In the genomic region with DNA sequence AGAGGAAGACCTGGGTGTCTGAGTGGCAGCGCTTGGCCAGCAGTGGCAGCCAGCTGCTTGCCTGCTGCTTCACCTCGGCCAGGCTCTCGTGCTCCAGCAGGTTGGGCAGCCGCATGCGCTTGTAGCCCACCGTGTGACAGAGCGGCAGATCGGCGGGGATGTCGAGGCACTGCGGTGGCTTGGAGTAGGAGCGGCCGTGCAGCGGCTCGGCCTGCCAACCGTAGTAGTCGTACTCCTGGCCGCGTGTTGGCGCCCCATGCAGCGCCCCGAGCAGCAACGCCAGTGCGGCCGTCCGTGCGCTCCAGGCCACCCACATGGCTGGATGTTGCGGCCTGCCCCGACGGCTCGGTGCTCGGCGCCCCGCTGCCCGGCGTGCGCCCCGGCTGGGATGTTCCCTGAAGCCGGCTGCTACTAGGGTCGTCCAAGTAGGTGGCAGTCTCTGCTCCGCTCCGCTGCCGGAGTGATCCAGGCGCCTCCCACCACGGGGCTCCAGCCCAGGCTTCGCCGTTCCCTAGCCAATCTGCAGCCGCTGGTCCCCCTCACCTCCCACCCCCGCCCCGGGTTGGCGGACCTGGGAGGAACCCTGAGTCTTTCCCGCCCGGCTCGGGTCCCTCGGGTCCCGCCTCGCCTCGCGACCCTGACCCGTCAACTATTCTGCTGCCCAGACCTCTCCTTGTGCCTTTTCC, we compare ENCODE assay signal across 9 mouse cellular contexts. TPM values are rescaled to one million over a fixed set of nuclear protein-coding genes. Genes with fewer than 3 reads are reported as not detected.
DNase-seq lines count a peak whose midpoint lies in the region; ATAC-seq and TF ChIP-seq lines count a peak whose summit lies in the region.
"Had no signal": no experiment of that assay in that cellular context is flagged by ENCODE, and none has a peak within 500 bp of the region (broad histone marks: within the 10 kb centered on the region; RNA-seq: fewer than 3 reads in every experiment).

A gene (minus strand): TSS at position 557 of the 686 bp plus-strand sequence.

- no peaks in the 10 kb centered on the region for H3K4me1 ChIP-seq in kidney, embryonic 14.5 days (ENCODE audit: control insufficient read depth, insufficient read depth, low read length)
- H3K4me1 ChIP-seq in embryonic facial prominence, embryonic 10.5 days, result peaks cover 31% of the 10 kb centered on the region
- peaks cover 6% of the 10 kb centered on the region for H3K4me1 ChIP-seq in hindbrain, embryonic 11.5 days (replicated peaks; ENCODE audit: control insufficient read depth, insufficient read depth, low read length)
- H3K4me1 ChIP-seq in midbrain, postnatal 0 days (ENCODE audit: insufficient read depth, low read length), result no peaks in the 10 kb centered on the region

- WGBS in kidney, embryonic 14.5 days, result under 1% methylated on average over 56 of the region's 60 CpGs
- WGBS in embryonic facial prominence, embryonic 10.5 days, result 1% methylated on average over 60 of the region's 60 CpGs
- WGBS in hindbrain, embryonic 11.5 days, result under 1% methylated on average over 59 of the region's 60 CpGs
- WGBS in midbrain, postnatal 0 days, result under 1% methylated on average over 60 of the region's 60 CpGs

- peaks cover 64% of the 10 kb centered on the region for H3K27me3 ChIP-seq in kidney, embryonic 14.5 days (ENCODE audit: control insufficient read depth, insufficient read depth, low read length)
- peaks cover 91% of the 10 kb centered on the region for H3K27me3 ChIP-seq in embryonic facial prominence, embryonic 10.5 days (replicated peaks; ENCODE audit: low read depth, poor library complexity, severe bottlenecking)
- H3K27me3 ChIP-seq in hindbrain, embryonic 11.5 days (ENCODE audit: control insufficient read depth, insufficient read depth, low read length), result peaks cover 52% of the 10 kb centered on the region
- peaks cover 57% of the 10 kb centered on the region for H3K27me3 ChIP-seq in midbrain, postnatal 0 days (ENCODE audit: insufficient read depth, low read length)

- H3K36me3 ChIP-seq in kidney, embryonic 14.5 days (ENCODE audit: control insufficient read depth, insufficient read depth, low read length), result no peaks in the 10 kb centered on the region
- H3K36me3 ChIP-seq in embryonic facial prominence, embryonic 10.5 days (replicated peaks), result no peaks in the 10 kb centered on the region
- H3K36me3 ChIP-seq in hindbrain, embryonic 11.5 days (ENCODE audit: control insufficient read depth, insufficient read depth, low read length), result no peaks in the 10 kb centered on the region
- H3K36me3 ChIP-seq in midbrain, postnatal 0 days (ENCODE audit: insufficient read depth, low read length), result no peaks in the 10 kb centered on the region

- H3K4me2 ChIP-seq in kidney, embryonic 14.5 days (replicated peaks; ENCODE audit: low read depth, low read length), result peak within 1 kb of the TSS; percentile 38
- H3K4me2 ChIP-seq in hindbrain, embryonic 11.5 days (replicated peaks; ENCODE audit: low read depth, low read length), result peak within 1 kb of the TSS; percentile 34
- peak within 1 kb of the TSS; percentile 46 for H3K4me2 ChIP-seq in midbrain, postnatal 0 days (ENCODE audit: low read depth, low read length, poor library complexity, severe bottlenecking)

- H3K27ac ChIP-seq in kidney, embryonic 14.5 days (ENCODE audit: low read depth, low read length), result no peak within 1 kb of the TSS
- no peak within 1 kb of the TSS for H3K27ac ChIP-seq in embryonic facial prominence, embryonic 10.5 days (replicated peaks)
- H3K27ac ChIP-seq in hindbrain, embryonic 11.5 days (ENCODE audit: low read depth, low read length), result no peak within 1 kb of the TSS
- no peak within 1 kb of the TSS for H3K27ac ChIP-seq in midbrain, postnatal 0 days (ENCODE audit: low read depth, low read length)

- peak within 1 kb of the TSS; percentile 29 for H3K4me3 ChIP-seq in kidney, embryonic 14.5 days (ENCODE audit: low read length)
- peak within 1 kb of the TSS; percentile 51 for H3K4me3 ChIP-seq in embryonic facial prominence, embryonic 10.5 days
- H3K4me3 ChIP-seq in hindbrain, embryonic 11.5 days (ENCODE audit: low read depth, low read length), result peak within 1 kb of the TSS; percentile 16
- peak within 1 kb of the TSS; percentile 29 for H3K4me3 ChIP-seq in midbrain, postnatal 0 days (ENCODE audit: low read depth, low read length)

- DNase-seq in kidney, adult 11 months, result no peak
- peak; percentile 65 for DNase-seq in embryonic facial prominence, embryonic 10.5 days (ENCODE audit: low spot score)
- peak; percentile 47 for DNase-seq in hindbrain, embryonic 11.5 days (ENCODE audit: low spot score)
- no peak for DNase-seq in midbrain, postnatal 0 days (ENCODE audit: low spot score)
- no peak for DNase-seq in frontal cortex, postnatal 10 days (ENCODE audit: low spot score in 2 of 2)
- DNase-seq in MN1 (ENCODE audit: low spot score), result no peak

- ATAC-seq in kidney, embryonic 14.5 days (ENCODE audit: low FRiP score, low TSS enrichment), result peak; percentile 48; the same call in 1 of the 2 replicates
- ATAC-seq in hindbrain, embryonic 11.5 days (ENCODE audit: low FRiP score), result 0 out of 2 replicates have a peak, but pooled peaks have one; percentile 25
- no peak for ATAC-seq in midbrain, postnatal 0 days (ENCODE audit: low FRiP score)
- ATAC-seq in CD4-positive, CD25-positive, alpha-beta regulatory T cell, adult 4 months, result no peak

- no peaks in the 10 kb centered on the region for H3K9me3 ChIP-seq in kidney, embryonic 14.5 days (ENCODE audit: control insufficient read depth, low read length)
- H3K9me3 ChIP-seq in embryonic facial prominence, embryonic 10.5 days, result 0 out of 2 replicates have a peak, but pooled peaks cover 4% of the 10 kb centered on the region
- H3K9me3 ChIP-seq in hindbrain, embryonic 11.5 days (ENCODE audit: control insufficient read depth, low read length), result no peaks in the 10 kb centered on the region
- H3K9me3 ChIP-seq in midbrain, postnatal 0 days (ENCODE audit: low read length), result no peaks in the 10 kb centered on the region

- no peak within 1 kb of the TSS for H3K9ac ChIP-seq in kidney, embryonic 14.5 days (ENCODE audit: low read depth, low read length)
- H3K9ac ChIP-seq in hindbrain, embryonic 11.5 days (ENCODE audit: low read depth, low read length), result no peak within 1 kb of the TSS; the same call in 1 of the 2 replicates
- peak within 1 kb of the TSS; percentile 19; the same call in 1 of the 2 replicates for H3K9ac ChIP-seq in midbrain, postnatal 0 days (replicated peaks; ENCODE audit: low read length, poor library complexity, severe bottlenecking)

- TF ChIP-seq CTCF in midbrain, postnatal 0 days (IDR thresholded peaks at IDR 0.05), result no peak

RNA-seq across cellular contexts. Expression of the gene that starts here (rescaled TPM):
- polyA plus RNA-seq in kidney, embryonic 14.5 days (2014; fragmentation: Nextera tagmentation; extraction: Ambion mirVana), result 0.53 and 0.91 TPM in 2 replicates
- 0.58 and 0.72 TPM in 2 replicates for polyA plus RNA-seq in embryonic facial prominence, embryonic 10.5 days (2016; fragmentation: Nextera tagmentation; extraction: Ambion mirVana)
- polyA plus RNA-seq in hindbrain, embryonic 11.5 days (2014; fragmentation: Nextera tagmentation; extraction: Ambion mirVana), result 0.80 and 0.85 TPM in 2 replicates
- 1.6 and 3.8 TPM in 2 replicates for total RNA-seq in midbrain, postnatal 0 days (2014; rRNA removed)
- polyA plus RNA-seq in midbrain, postnatal 0 days (2015; fragmentation: Nextera tagmentation; extraction: Ambion mirVana), result 2.7 and 2.8 TPM in 2 replicates
- polyA plus RNA-seq in CD4-positive, CD25-positive, alpha-beta regulatory T cell, adult 4 months (2017; shearing (Covaris generic)), result not detected
- total RNA-seq: liver, adult 2 months had no signal
- polyA plus RNA-seq: liver, adult 2 months had no signal

Comparison
In these comparisons a context has a peak if more than half of its experiments do, and no peak if none do; other contexts are left out.
1. Peak in ATAC-seq, H3K4me3 ChIP-seq and H3K4me2 ChIP-seq in kidney, embryonic 14.5 days; RNA of the gene not detected or under 1 TPM.
2. Peak in DNase-seq and H3K4me3 ChIP-seq in embryonic facial prominence, embryonic 10.5 days; RNA of the gene not detected or under 1 TPM.
3. Peak in DNase-seq, ATAC-seq, H3K4me3 ChIP-seq and H3K4me2 ChIP-seq in hindbrain, embryonic 11.5 days; RNA of the gene not detected or under 1 TPM.